Mouse (Mus musculus): ENCODE results near the gene Scgb1b2. TPM values are rescaled to one million over a fixed set of nuclear protein-coding genes. Genes with fewer than 3 reads are reported as not detected.

Scgb1b2 gene
- not detected in 2 replicates for total RNA-seq (2015; ENCODE audit: low replicate concordance)
- total RNA-seq (2017; ENCODE audit: low replicate concordance): not detected in 2 replicates

DNA sequence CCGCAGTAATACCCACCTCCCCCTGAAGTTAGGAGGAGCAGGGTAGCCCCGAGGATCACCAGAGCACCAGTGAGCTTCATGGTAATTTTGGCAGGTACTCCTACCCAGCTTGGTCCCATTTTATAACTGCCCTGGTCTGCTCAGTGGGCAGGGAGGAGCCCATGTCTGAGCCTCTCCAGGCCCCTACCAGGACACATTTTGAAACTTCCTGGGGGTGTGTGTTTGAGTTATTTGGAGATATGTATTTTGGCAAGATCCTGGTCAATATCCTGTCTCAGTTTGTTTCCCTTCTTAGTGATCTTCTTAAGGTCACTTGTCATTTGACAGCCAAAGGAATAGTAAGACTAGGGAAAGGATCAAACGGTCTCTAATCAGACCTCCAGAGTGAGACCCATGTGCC lies at the start of gene Scgb1b2:
Scgb1b2 (minus strand) TSS at position 101 of the 400 bp plus-strand sequence.
- ATAC-seq (replicated peaks; ENCODE audit: low FRiP score, poor library complexity, severe bottlenecking): no peak

DNA sequence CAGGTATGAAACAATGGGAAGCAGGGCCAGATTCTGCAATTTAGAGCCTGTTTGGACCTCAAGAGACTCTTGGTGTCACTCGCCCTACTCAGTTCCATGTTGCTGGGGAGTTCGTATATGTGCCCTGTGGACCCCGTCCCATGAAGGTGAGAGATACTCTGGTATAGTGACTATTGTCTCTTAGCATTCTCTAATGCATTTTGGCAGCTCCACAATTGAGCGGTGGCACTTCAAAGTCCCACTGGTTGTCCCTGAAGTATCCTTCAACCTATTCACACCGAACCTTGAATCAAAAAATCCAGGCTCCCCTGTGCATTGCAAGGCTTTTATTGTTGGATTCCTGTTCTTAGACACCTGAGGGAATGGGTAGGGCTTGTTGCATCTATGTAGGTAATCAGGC lies 1.4 kb downstream of the Scgb1b2 start, which contains the start of gene Scgb2b2:
Scgb2b2 (plus strand) TSS at position 301 of the 400 bp plus-strand sequence.
- no peak for ATAC-seq (replicated peaks; ENCODE audit: low FRiP score, poor library complexity, severe bottlenecking)

Other genes with a start within 250 kb of the Scgb1b2 start
- gene Fxyd5, start 249.3 kb downstream of the Scgb1b2 start, total RNA-seq (2015; ENCODE audit: low replicate concordance): 183 and 286 TPM in 2 replicates
- 67.1 and 90.7 TPM in 2 replicates for gene Fxyd5, start 249.3 kb downstream of the Scgb1b2 start, total RNA-seq (2017; ENCODE audit: low replicate concordance)
- not detected in 2 replicates for gene Fxyd7, start 240.4 kb downstream of the Scgb1b2 start, total RNA-seq (2015; ENCODE audit: low replicate concordance)
- gene Fxyd7, start 240.4 kb downstream of the Scgb1b2 start, total RNA-seq (2017; ENCODE audit: low replicate concordance): not detected in 2 replicates
- not detected in 2 replicates for gene Fxyd1, start 234.6 kb downstream of the Scgb1b2 start, total RNA-seq (2015; ENCODE audit: low replicate concordance)
- gene Fxyd1, start 234.6 kb downstream of the Scgb1b2 start, total RNA-seq (2017; ENCODE audit: low replicate concordance): not detected in 2 replicates
- gene Lgi4, start 232.5 kb downstream of the Scgb1b2 start, total RNA-seq (2015; ENCODE audit: low replicate concordance): not detected in 2 replicates
- gene Lgi4, start 232.5 kb downstream of the Scgb1b2 start, total RNA-seq (2017; ENCODE audit: low replicate concordance): not detected in 2 replicates
- not detected in 2 replicates for gene Fxyd3, start 215.1 kb downstream of the Scgb1b2 start, total RNA-seq (2015; ENCODE audit: low replicate concordance)
- not detected in 2 replicates for gene Fxyd3, start 215.1 kb downstream of the Scgb1b2 start, total RNA-seq (2017; ENCODE audit: low replicate concordance)
- 4.0 and 10.0 TPM in 2 replicates for gene Hpn, start 176.5 kb downstream of the Scgb1b2 start, total RNA-seq (2015; ENCODE audit: low replicate concordance)
- gene Hpn, start 176.5 kb downstream of the Scgb1b2 start, total RNA-seq (2017; ENCODE audit: low replicate concordance): 0.77 and 6.7 TPM in 2 replicates
- 1.2 TPM in 1 of 2 replicates, not detected in the other for gene Scn1b, start 164.8 kb downstream of the Scgb1b2 start, total RNA-seq (2015; ENCODE audit: low replicate concordance)
- gene Scn1b, start 164.8 kb downstream of the Scgb1b2 start, total RNA-seq (2017; ENCODE audit: low replicate concordance): 1.2 TPM in 1 of 2 replicates, not detected in the other
- gene Gramd1a, start 135.9 kb downstream of the Scgb1b2 start, total RNA-seq (2015; ENCODE audit: low replicate concordance): 20.9 and 27.9 TPM in 2 replicates
- 4.9 and 6.2 TPM in 2 replicates for gene Gramd1a, start 135.9 kb downstream of the Scgb1b2 start, total RNA-seq (2017; ENCODE audit: low replicate concordance)
- gene Scgb2b2, start 1.3 kb downstream of the Scgb1b2 start, total RNA-seq (2015; ENCODE audit: low replicate concordance): not detected in 2 replicates
- gene Scgb2b2, start 1.3 kb downstream of the Scgb1b2 start, total RNA-seq (2017; ENCODE audit: low replicate concordance): not detected in 2 replicates
- not detected in 2 replicates for gene Scgb2b3, start 70.3 kb upstream of the Scgb1b2 start, total RNA-seq (2015; ENCODE audit: low replicate concordance)
- gene Scgb2b3, start 70.3 kb upstream of the Scgb1b2 start, total RNA-seq (2017; ENCODE audit: low replicate concordance): not detected in 2 replicates
- gene Scgb1b3, start 83.8 kb upstream of the Scgb1b2 start, total RNA-seq (2015; ENCODE audit: low replicate concordance): not detected in 2 replicates
- not detected in 2 replicates for gene Scgb1b3, start 83.8 kb upstream of the Scgb1b2 start, total RNA-seq (2017; ENCODE audit: low replicate concordance)